Mouse (Mus musculus): ENCODE measurements around the gene Grhpr. TPM values are rescaled to one million over a fixed set of nuclear protein-coding genes. Genes with fewer than 3 reads are reported as not detected.

Grhpr gene
- total and polyA plus RNA-seq, 3 experiments = 76.6 to 204 (median 107) TPM

DNA sequence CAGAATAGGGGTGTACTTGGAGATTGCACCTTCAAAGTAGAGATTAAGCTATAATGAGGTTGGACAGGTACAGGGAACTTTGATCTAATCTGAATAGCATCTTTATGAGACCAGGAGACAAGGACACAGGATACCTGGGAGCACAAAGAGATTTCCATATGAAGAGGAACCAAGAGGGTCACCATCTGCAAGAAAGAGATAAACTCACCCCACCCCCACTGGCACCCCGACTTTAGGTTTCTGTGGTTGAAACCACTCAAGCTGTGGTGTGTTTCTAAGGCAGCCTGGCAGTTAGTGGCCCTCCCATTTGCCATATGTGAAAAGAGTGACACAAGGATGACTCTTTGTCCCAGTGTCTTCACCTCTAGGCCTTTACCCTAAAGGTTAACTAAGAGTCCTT lies 39.0 kb upstream of the Grhpr start:
- no peaks in the 10 kb centered on the region for H3K9me3 ChIP-seq (replicated peaks; ENCODE audit: low read length)
- peaks cover 43 to 92% of the 10 kb centered on the region in 2 experiments for H3K4me1 ChIP-seq (ENCODE audit: control insufficient read depth in 1 of 2, insufficient read depth in 2 of 2)
- peak; percentile 25; the same call in 1 of the 2 replicates for TF ChIP-seq ETS1 (conservative IDR thresholded peaks at IDR 0.05; ENCODE audit: low read depth, low read length)
- TF ChIP-seq EP300 (IDR thresholded peaks at IDR 0.05; ENCODE audit: low read length) = peak; percentile 59
- no peak for TF ChIP-seq NRF1 (IDR thresholded peaks at IDR 0.05; ENCODE audit: low read depth, low read length)
- TF ChIP-seq CHD2 (IDR thresholded peaks at IDR 0.05; ENCODE audit: low read length) = peak; percentile 49; the same call in 1 of the 2 replicates
- peak; percentile 66 for TF ChIP-seq BHLHE40 (IDR thresholded peaks at IDR 0.05; ENCODE audit: low read depth, low read length)
- TF ChIP-seq NELFE (IDR thresholded peaks at IDR 0.05; ENCODE audit: low read depth, low read length) = no peak
- peak; percentile 57 for TF ChIP-seq MAFK (IDR thresholded peaks at IDR 0.05; ENCODE audit: insufficient replicate concordance, low read length)
- TF ChIP-seq TCF12 (IDR thresholded peaks at IDR 0.05; ENCODE audit: low read depth, low read length) = peak; percentile 46; the same call in 1 of the 2 replicates
- no peak for TF ChIP-seq SIN3A (IDR thresholded peaks at IDR 0.05; ENCODE audit: low read length)
- no peak for TF ChIP-seq ZKSCAN1 (IDR thresholded peaks at IDR 0.05; ENCODE audit: borderline replicate concordance, low read depth, low read length)
- TF ChIP-seq ZC3H11A (IDR thresholded peaks at IDR 0.05; ENCODE audit: low read depth, low read length) = no peak
- no peak for TF ChIP-seq GABPA (IDR thresholded peaks at IDR 0.05; ENCODE audit: insufficient replicate concordance, low read depth, low read length)
- no peak overlapping the region for H3K9ac ChIP-seq (ENCODE audit: insufficient read depth, low read depth)
- no peak overlapping the region for H3K27ac ChIP-seq (ENCODE audit: insufficient read depth, low read depth)
- no peak overlapping the region for H3K4me3 ChIP-seq (replicated peaks in 1 of 3; ENCODE audit: low read depth in 2 of 3, low read length in 2 of 3, poor library complexity in 1 of 3)
- no peak for DNase-seq (ENCODE audit: extremely low read depth)
- no peaks in the 10 kb centered on the region for H3K79me2 ChIP-seq (replicated peaks; ENCODE audit: control insufficient read depth, extremely low read depth, insufficient read depth, poor library complexity, severe bottlenecking)
- no peaks in the 10 kb centered on the region for H3K27me3 ChIP-seq (replicated peaks)
- H3K4me2 ChIP-seq (ENCODE audit: insufficient read depth, low read depth, poor library complexity, severe bottlenecking) = no peak overlapping the region
- in situ Hi-C loops (cut with MboI; ENCODE audit: low pct_ligation_motif_present, low pct_unique_long_range_greater_than_20kb, low sequenced_read_pairs) = loop anchor here (25.0 kb wide), 1 partner anchor 630 kb away; the partner anchor contains the start of gene Melk
- dilution Hi-C loops (cut with MboI; ENCODE audit: extremely low pct_ligation_motif_present, extremely low pct_unique_long_range_greater_than_20kb, low sequenced_read_pairs) = no loop called here
- H3K36me3 ChIP-seq (replicated peaks in 1 of 2; ENCODE audit: control insufficient read depth in 1 of 2, insufficient read depth in 1 of 2, low read length in 1 of 2) = no peaks in the 10 kb centered on the region

- H3K9me3 ChIP-seq (replicated peaks; ENCODE audit: low read length) = peaks cover 2% of the 10 kb centered on the region
- H3K9ac ChIP-seq (ENCODE audit: insufficient read depth, low read depth) = no peak overlapping the region
- H3K4me1 ChIP-seq (ENCODE audit: control insufficient read depth in 1 of 2, insufficient read depth in 2 of 2) = peaks cover 45 to 92% of the 10 kb centered on the region in 2 experiments
- no peak for DNase-seq (ENCODE audit: extremely low read depth)
- no peak overlapping the region for H3K4me2 ChIP-seq (ENCODE audit: insufficient read depth, low read depth, poor library complexity, severe bottlenecking)
- H3K79me2 ChIP-seq (replicated peaks; ENCODE audit: control insufficient read depth, extremely low read depth, insufficient read depth, poor library complexity, severe bottlenecking) = no peaks in the 10 kb centered on the region
- dilution Hi-C loops (cut with MboI; ENCODE audit: extremely low pct_ligation_motif_present, extremely low pct_unique_long_range_greater_than_20kb, low sequenced_read_pairs) (no loop called here), in situ Hi-C loops (cut with MboI; ENCODE audit: low pct_ligation_motif_present, low pct_unique_long_range_greater_than_20kb, low sequenced_read_pairs) (loop anchor here (25.0 kb wide), 1 partner anchor 631 kb away; the partner anchor contains the start of gene Melk)
- no peaks in the 10 kb centered on the region for H3K27me3 ChIP-seq (replicated peaks)
- H3K36me3 ChIP-seq (replicated peaks in 1 of 2; ENCODE audit: control insufficient read depth in 1 of 2, insufficient read depth in 1 of 2, low read length in 1 of 2) = no peaks in the 10 kb centered on the region
- TF ChIP-seq ZNF384 (IDR thresholded peaks at IDR 0.05; ENCODE audit: low read depth, low read length) = no peak
- no peak for TF ChIP-seq POLR2AphosphoS2 (IDR thresholded peaks at IDR 0.05; ENCODE audit: low read depth, low read length)
- no peak for TF ChIP-seq MYC (IDR thresholded peaks at IDR 0.05; ENCODE audit: low read depth, low read length)
- no peak for TF ChIP-seq BHLHE40 (IDR thresholded peaks at IDR 0.05; ENCODE audit: low read depth, low read length)
- no peak for TF ChIP-seq CHD2 (IDR thresholded peaks at IDR 0.05; ENCODE audit: low read length)
- no peak for TF ChIP-seq ZMIZ1 (IDR thresholded peaks at IDR 0.05; ENCODE audit: low read depth, low read length)
- no peak for TF ChIP-seq ZKSCAN1 (IDR thresholded peaks at IDR 0.05; ENCODE audit: borderline replicate concordance, low read depth, low read length)
- no peak for TF ChIP-seq MAZ (IDR thresholded peaks at IDR 0.05; ENCODE audit: low read depth, low read length)
- TF ChIP-seq ETS1 (conservative IDR thresholded peaks at IDR 0.05; ENCODE audit: low read depth, low read length) = no peak
- TF ChIP-seq EP300 (IDR thresholded peaks at IDR 0.05; ENCODE audit: low read length) = no peak
- TF ChIP-seq JUN (IDR thresholded peaks at IDR 0.05; ENCODE audit: insufficient read depth, low read depth, low read length) = no peak
- no peak for TF ChIP-seq SMC3 (IDR thresholded peaks at IDR 0.05; ENCODE audit: low read depth, low read length)
- TF ChIP-seq POLR2A (IDR thresholded peaks at IDR 0.05; ENCODE audit: low read depth, low read length) = no peak
- no peak for TF ChIP-seq ZC3H11A (IDR thresholded peaks at IDR 0.05; ENCODE audit: low read depth, low read length)
- TF ChIP-seq MAFK (IDR thresholded peaks at IDR 0.05; ENCODE audit: insufficient replicate concordance, low read length) = no peak
- no peak overlapping the region for H3K4me3 ChIP-seq (replicated peaks in 1 of 3; ENCODE audit: low read depth in 2 of 3, low read length in 2 of 3, poor library complexity in 1 of 3)
- no peak overlapping the region for H3K27ac ChIP-seq (ENCODE audit: insufficient read depth, low read depth)
These were observed 37.7 kb upstream of the Grhpr start for GRCm38 (mm10) chr4:44943480-44943879.
